ENCODE assay signal across 9 mouse cellular contexts in genomic region chr15:84701947-84702346, GRCm38 (mm10). TPM values are rescaled to one million over a fixed set of nuclear protein-coding genes. Genes with fewer than 3 reads are reported as not detected.
DNase-seq lines count a peak whose midpoint lies in the region; ATAC-seq lines count a peak whose summit lies in the region.
"Had no signal": no experiment of that assay in that cellular context is flagged by ENCODE, and none has a peak within 500 bp of the region (broad histone marks: within the 10 kb centered on the region; RNA-seq: fewer than 3 reads in every experiment).

No protein-coding gene starts in this region.

- DNase-seq in cerebellum, adult 9-11 months = peak; percentile 14
- DNase-seq in cerebellum, adult 8-10 months = no peak
- peak; percentile 68 for DNase-seq in midbrain, embryonic 14.5 days
- DNase-seq in c-Kit-positive CD71-positive TER-119-negative erythroid progenitor cells, embryonic 14.5 days (ENCODE audit: low read depth) = peak; percentile 19
- DNase-seq in hindbrain, embryonic 14.5 days (ENCODE audit: low spot score) = peak; percentile 63
- peak; percentile 82 for DNase-seq in lung, postnatal 36 days
- DNase-seq in ovary, adult 18-20 months (ENCODE audit: low spot score) = no peak

- H3K36me3 ChIP-seq in midbrain, embryonic 14.5 days (ENCODE audit: control insufficient read depth, insufficient read depth, low read length) = no peaks in the 10 kb centered on the region
- peaks cover 12% of the 10 kb centered on the region for H3K36me3 ChIP-seq in midbrain, embryonic 16.5 days (ENCODE audit: control insufficient read depth, insufficient read depth, low read length)
- H3K36me3 ChIP-seq in hindbrain, embryonic 14.5 days (replicated peaks; ENCODE audit: control insufficient read depth, insufficient read depth) = peaks cover 25% of the 10 kb centered on the region

- no peak overlapping the region for H3K9ac ChIP-seq in midbrain, embryonic 14.5 days (replicated peaks; ENCODE audit: low read length)
- no peak overlapping the region for H3K9ac ChIP-seq in midbrain, embryonic 16.5 days (ENCODE audit: low read depth, low read length)
- no peak overlapping the region for H3K9ac ChIP-seq in hindbrain, embryonic 14.5 days

- no peak overlapping the region for H3K4me2 ChIP-seq in midbrain, embryonic 14.5 days (ENCODE audit: low read length)
- no peak overlapping the region for H3K4me2 ChIP-seq in midbrain, embryonic 16.5 days (ENCODE audit: low read length)
- H3K4me2 ChIP-seq in hindbrain, embryonic 14.5 days (replicated peaks) = no peak overlapping the region

- H3K27ac ChIP-seq in midbrain, embryonic 14.5 days (replicated peaks; ENCODE audit: low read depth, low read length) = no peak overlapping the region
- no peak overlapping the region for H3K27ac ChIP-seq in midbrain, embryonic 16.5 days (ENCODE audit: low read length)
- no peak overlapping the region for H3K27ac ChIP-seq in hindbrain, embryonic 14.5 days

- no peak overlapping the region for H3K4me3 ChIP-seq in midbrain, embryonic 14.5 days (replicated peaks; ENCODE audit: low read depth, low read length)
- no peak overlapping the region for H3K4me3 ChIP-seq in midbrain, embryonic 16.5 days (ENCODE audit: low read depth, low read length)
- H3K4me3 ChIP-seq in hindbrain, embryonic 14.5 days (replicated peaks; ENCODE audit: low read length) = no peak overlapping the region

- ATAC-seq in midbrain, embryonic 14.5 days (ENCODE audit: low FRiP score, low TSS enrichment) = no peak
- no peak for ATAC-seq in midbrain, embryonic 16.5 days
- ATAC-seq in hindbrain, embryonic 14.5 days (ENCODE audit: low FRiP score) = no peak
- ATAC-seq: Patski had no signal

- H3K4me1 ChIP-seq in midbrain, embryonic 14.5 days (ENCODE audit: control insufficient read depth, insufficient read depth, low read length) = no peaks in the 10 kb centered on the region
- H3K4me1 ChIP-seq in midbrain, embryonic 16.5 days (ENCODE audit: control insufficient read depth, insufficient read depth, low read length) = no peaks in the 10 kb centered on the region
- no peaks in the 10 kb centered on the region for H3K4me1 ChIP-seq in hindbrain, embryonic 14.5 days (replicated peaks; ENCODE audit: control insufficient read depth, insufficient read depth, low read length)

- WGBS in midbrain, embryonic 14.5 days = 22% methylated on average over 4 of the region's 4 CpGs
- 25% methylated on average over 4 of the region's 4 CpGs for WGBS in midbrain, embryonic 16.5 days
- WGBS in hindbrain, embryonic 14.5 days = 25% methylated on average over 4 of the region's 4 CpGs

- H3K27me3 ChIP-seq in midbrain, embryonic 14.5 days (ENCODE audit: control insufficient read depth, insufficient read depth, low read length) = no peaks in the 10 kb centered on the region
- no peaks in the 10 kb centered on the region for H3K27me3 ChIP-seq in midbrain, embryonic 16.5 days (ENCODE audit: control insufficient read depth, insufficient read depth, low read depth, low read length)
- H3K27me3 ChIP-seq in hindbrain, embryonic 14.5 days (ENCODE audit: control insufficient read depth, insufficient read depth, low read length) = no peaks in the 10 kb centered on the region
- H3K27me3 ChIP-seq: Patski had no signal

- H3K9me3 ChIP-seq in midbrain, embryonic 14.5 days (ENCODE audit: control insufficient read depth, low read length) = no peaks in the 10 kb centered on the region
- H3K9me3 ChIP-seq in midbrain, embryonic 16.5 days (replicated peaks; ENCODE audit: control insufficient read depth, low read length, poor library complexity, severe bottlenecking) = no peaks in the 10 kb centered on the region
- H3K9me3 ChIP-seq in hindbrain, embryonic 14.5 days (ENCODE audit: control insufficient read depth, low read length) = no peaks in the 10 kb centered on the region

RNA-seq across cellular contexts. Expression of gene Arhgap8, which starts 17.9 kb away (rescaled TPM):
- 0.46 TPM in 1 of 2 replicates, not detected in the other for polyA plus RNA-seq in midbrain, embryonic 14.5 days (2014; fragmentation: Nextera tagmentation; extraction: Ambion mirVana)
- 0.35 and 0.39 TPM in 2 replicates for polyA plus RNA-seq in midbrain, embryonic 16.5 days (2015; fragmentation: Nextera tagmentation; extraction: Ambion mirVana)
- polyA plus RNA-seq in hindbrain, embryonic 14.5 days (2014; fragmentation: Nextera tagmentation; extraction: Ambion mirVana) = 0.87 and 1.0 TPM in 2 replicates

RNA-seq across cellular contexts. Expression of gene Prr5, which starts 32.5 kb away (rescaled TPM):
- polyA plus RNA-seq in midbrain, embryonic 14.5 days (2014; fragmentation: Nextera tagmentation; extraction: Ambion mirVana) = 19.5 and 19.9 TPM in 2 replicates
- polyA plus RNA-seq in midbrain, embryonic 16.5 days (2015; fragmentation: Nextera tagmentation; extraction: Ambion mirVana) = 28.1 and 30.8 TPM in 2 replicates
- 26.2 and 27.1 TPM in 2 replicates for polyA plus RNA-seq in hindbrain, embryonic 14.5 days (2014; fragmentation: Nextera tagmentation; extraction: Ambion mirVana)

Comparison
In these comparisons a context has a peak if more than half of its experiments do, and no peak if none do; other contexts are left out.
1. DNase-seq: peak in cerebellum, adult 9-11 months (single experiment), midbrain, embryonic 14.5 days (single experiment), c-Kit-positive CD71-positive TER-119-negative erythroid progenitor cells, embryonic 14.5 days (single experiment), hindbrain, embryonic 14.5 days (single experiment) and lung, postnatal 36 days (single experiment); none in cerebellum, adult 8-10 months (single experiment) and ovary, adult 18-20 months (single experiment).